Mouse (Mus musculus): ENCODE data around the gene Ssbp3.

DNA sequence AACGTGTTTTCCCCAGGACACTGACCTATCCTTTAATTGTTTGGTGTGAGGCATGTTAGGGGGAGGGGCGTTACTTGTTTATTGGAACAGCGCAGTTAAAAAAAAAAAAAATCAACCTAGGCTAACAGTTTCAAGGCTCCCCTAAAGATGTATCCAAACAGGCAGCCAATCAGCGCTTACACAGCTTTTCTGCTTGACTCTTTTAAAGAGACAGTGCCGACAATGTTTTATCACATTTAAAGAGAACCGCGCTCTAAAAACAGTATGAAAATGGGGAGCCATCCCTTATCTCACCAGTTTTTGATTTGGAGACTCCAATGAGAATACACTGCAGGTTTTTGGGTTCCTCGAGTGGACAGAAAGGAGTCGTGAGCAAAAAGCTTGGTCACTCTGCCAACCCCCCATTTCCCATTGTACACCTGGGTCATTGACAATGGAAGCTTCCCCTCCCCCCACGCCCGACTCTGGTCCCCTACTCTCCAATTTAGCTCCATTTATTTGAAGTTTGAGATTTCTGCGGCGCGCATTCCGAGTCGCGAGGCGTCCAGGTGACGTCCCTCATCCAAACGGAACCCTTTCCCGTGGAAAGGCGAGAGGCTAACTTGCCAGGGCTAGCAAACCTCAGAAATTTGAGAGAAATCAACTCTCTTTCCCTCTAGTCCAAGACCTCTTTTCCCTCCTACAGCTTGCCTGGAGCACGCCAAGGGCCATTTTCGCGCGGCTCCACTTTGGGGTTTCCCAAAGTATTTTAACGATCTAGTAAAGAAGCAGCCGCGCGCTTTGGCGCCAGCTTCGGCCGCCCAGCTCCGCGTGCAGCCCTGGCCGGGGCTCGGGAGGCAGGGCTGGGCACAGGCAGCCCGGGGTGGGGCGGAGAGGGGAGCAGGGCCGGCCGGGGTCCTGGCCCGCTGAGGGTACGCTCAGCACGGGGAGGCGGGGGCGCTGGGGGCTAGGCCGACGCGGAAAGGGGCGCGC, at the start of gene Ssbp3:
- no peak for TF ChIP-seq GATA1 (IDR thresholded peaks at IDR 0.05; ENCODE audit: low read length)
- TF ChIP-seq TAL1 (IDR thresholded peaks at IDR 0.05; ENCODE audit: low read length) = no peak

All from erythroblast, embryonic 14.5 days (primary cell).